Mouse (Mus musculus) cortical plate, adult 2 months (tissue): ENCODE measurements around the gene Hist1h4h. TPM values are rescaled to one million over a fixed set of nuclear protein-coding genes. Genes with fewer than 3 reads are reported as not detected.
"Not testable (repeated sequence)": the region's sequence is repeated elsewhere in the genome, so short reads cannot be mapped to it uniquely, and the experiment has no call there.

Experiments used
- H3K27ac ChIP-seq: fragments of 200-500 bp; 2 replicates; pipeline ENCODE4 v1.5.1; 2012; ENCODE audit warnings: low read length, control low read depth, inconsistent platforms; ENCODE audit not compliant: insufficient read depth
- H3K4me1 ChIP-seq: fragments of 200-500 bp; 2 replicates; pipeline ENCODE4 v1.6.1; 2011; ENCODE audit warnings: low read length; ENCODE audit not compliant: control insufficient read depth, insufficient read depth
- H3K4me3 ChIP-seq: fragments of 200-500 bp; 2 replicates; pipeline ENCODE4 v1.5.1; 2011; ENCODE audit warnings: mild to moderate bottlenecking, low read length, control low read depth; ENCODE audit not compliant: insufficient read depth
- CTCF ChIP-seq: fragments of 200-500 bp; IDR thresholded peaks from 2 replicates; pipeline ENCODE4 v1.5.1; 2011; ENCODE audit warnings: mild to moderate bottlenecking, control low read depth, low read length; ENCODE audit not compliant: insufficient read depth; ENCODE audit errors: extremely low read depth
- POLR2A ChIP-seq: fragments of 200-500 bp; IDR thresholded peaks from 2 replicates; pipeline ENCODE4 v1.6.1; 2011; ENCODE audit warnings: mild to moderate bottlenecking, low read length, control low read depth; ENCODE audit not compliant: insufficient read depth; ENCODE audit errors: extremely low read depth
- polyA plus RNA-seq: library from polyadenylated mRNA; depleted of rRNA; stranded (reverse); fragments of >200 nt; gene quantifications from 2 replicates; pipeline ENCODE4 v1.2.3, GENCODE M21; 2012

The Hist1h4h gene
- polyA plus RNA-seq, 1 experiment: 34.8 TPM

- H3K4me3 ChIP-seq: peak overlapping the region; percentile 14; the same call in 1 of the 2 replicates
- H3K27ac ChIP-seq: no peak overlapping the region
- no peaks in the 10 kb centered on the region for H3K4me1 ChIP-seq
- TF ChIP-seq POLR2A: no peak
- TF ChIP-seq CTCF: no peak
These were observed 11.4 kb upstream of the Hist1h4h start for GRCm38 (mm10) chr13:23519416-23519815.

GRCm38 (mm10) chr13:23521703-23522102 lies 9.1 kb upstream of the Hist1h4h start:
- H3K27ac ChIP-seq: no peak overlapping the region
- no peak overlapping the region for H3K4me3 ChIP-seq
- TF ChIP-seq CTCF (no peak), POLR2A (no peak)
- H3K4me1 ChIP-seq: no peaks in the 10 kb centered on the region

- Histone ChIP-seq H3K4me1 (no peaks in the 10 kb centered on the region), H3K27ac (no peak overlapping the region), H3K4me3 (no peak overlapping the region)
- TF ChIP-seq CTCF: no peak
- no peak for TF ChIP-seq POLR2A
These were observed 6.9 kb upstream of the Hist1h4h start for GRCm38 (mm10) chr13:23523976-23524375.

GRCm38 (mm10) chr13:23524654-23525053 lies 6.2 kb upstream of the Hist1h4h start:
- Histone ChIP-seq H3K4me3 (no peak overlapping the region), H3K4me1 (no peaks in the 10 kb centered on the region), H3K27ac (no peak overlapping the region)
- TF ChIP-seq CTCF (peak; percentile 93), POLR2A (no peak)

- H3K27ac ChIP-seq: no peak overlapping the region
- no peaks in the 10 kb centered on the region for H3K4me1 ChIP-seq
- H3K4me3 ChIP-seq: peak overlapping the region; percentile 2; the same call in 1 of the 2 replicates
- TF ChIP-seq POLR2A: no peak
- no peak for TF ChIP-seq CTCF
These were observed 4.9 kb upstream of the Hist1h4h start for GRCm38 (mm10) chr13:23525901-23526300.

- H3K27ac ChIP-seq: no peak overlapping the region
These were observed 4.5 kb upstream of the Hist1h4h start for GRCm38 (mm10) chr13:23526312-23526711.

GRCm38 (mm10) chr13:23529005-23529404 lies 1.8 kb upstream of the Hist1h4h start:
- H3K4me3 ChIP-seq: no peak overlapping the region
- TF ChIP-seq CTCF (no peak), POLR2A (no peak)
- peaks cover 1% of the 10 kb centered on the region; the same call in 1 of the 2 replicates for H3K4me1 ChIP-seq
- H3K27ac ChIP-seq: no peak overlapping the region

More at GRCm38 (mm10) chr13:23526312-23526711, 4.5 kb upstream of the Hist1h4h start:
- H3K4me3 ChIP-seq: peak overlapping the region; percentile 2
- TF ChIP-seq POLR2A: no peak
- TF ChIP-seq CTCF: no peak
- no peaks in the 10 kb centered on the region for H3K4me1 ChIP-seq

GRCm38 (mm10) chr13:23529480-23530165 lies 1.2 kb upstream of the Hist1h4h start:
- H3K27ac ChIP-seq: no peak overlapping the region
- H3K4me3 ChIP-seq: peak overlapping the region; percentile 47; the same call in 1 of the 2 replicates
- H3K4me1 ChIP-seq: peaks cover 4% of the 10 kb centered on the region; the same call in 1 of the 2 replicates
- TF ChIP-seq CTCF (no peak), POLR2A (no peak)

- TF ChIP-seq CTCF (no peak), POLR2A (no peak)
- peak overlapping the region; percentile 47 for H3K4me3 ChIP-seq
- peaks cover 4% of the 10 kb centered on the region; the same call in 1 of the 2 replicates for H3K4me1 ChIP-seq
- H3K27ac ChIP-seq: peak overlapping the region; percentile 67
These were observed 509 bp upstream of the Hist1h4h start for GRCm38 (mm10) chr13:23530181-23530900.

- no peak overlapping the region; the same call in 1 of the 2 replicates for H3K4me3 ChIP-seq
- TF ChIP-seq CTCF (no peak), POLR2A (no peak)
- peaks cover 4% of the 10 kb centered on the region; the same call in 1 of the 2 replicates for H3K4me1 ChIP-seq
- H3K27ac ChIP-seq: no peak overlapping the region
These were observed 1.6 kb downstream of the Hist1h4h start for GRCm38 (mm10) chr13:23532262-23533075.

- not testable (repeated sequence) for H3K27ac ChIP-seq, H3K4me1 ChIP-seq
- H3K4me3 ChIP-seq: peak within 1 kb of the TSS; percentile 25
These were observed 2.9 kb downstream of the Hist1h4h start, which contains the start of gene Hist1h2af for GRCm38 (mm10) chr13:23533560-23534367. Gene Hist1h2af (plus strand): TSS chr13:23533906.
